Mouse (Mus musculus) skeletal muscle tissue, adult 2 months (tissue): Measurements from ENCODE around the gene Gucy2c.
A peak's percentile ranks its signal among the peaks of the same experiment; 100 is the strongest.

ENCODE experiments used
- DNase-seq: peaks from one replicate; pipeline ENCODE4 v3.0.0-alpha.2; 2012; ENCODE audit warnings: low read depth, low spot score

The Gucy2c gene

GRCm38 (mm10) chr6:136669274-136669673, 112.3 kb downstream of the Gucy2c start:
- no peak for DNase-seq

GRCm38 (mm10) chr6:136668266-136668986, 113.1 kb downstream of the Gucy2c start:
- no peak for DNase-seq

- no peak for DNase-seq
Measured at GRCm38 (mm10) chr6:136662063-136662462, 119.5 kb downstream of the Gucy2c start.

- peak; percentile 75 for DNase-seq
Measured at GRCm38 (mm10) chr6:136661706-136662016, 119.9 kb downstream of the Gucy2c start, which contains the start of gene Plbd1. Gene Plbd1, minus strand, starts transcription at chr6:136661928.

- DNase-seq, result no peak
Measured at GRCm38 (mm10) chr6:136660831-136661705, 120.5 kb downstream of the Gucy2c start.

GRCm38 (mm10) chr6:136659226-136659625, 122.3 kb downstream of the Gucy2c start:
- no peak for DNase-seq

- no peak for DNase-seq
Measured at GRCm38 (mm10) chr6:136658303-136658702, 123.3 kb downstream of the Gucy2c start.

- DNase-seq, result no peak
Measured at GRCm38 (mm10) chr6:136655786-136656185, 125.8 kb downstream of the Gucy2c start.

GRCm38 (mm10) chr6:136654470-136654869, 127.1 kb downstream of the Gucy2c start:
- no peak for DNase-seq

GRCm38 (mm10) chr6:136653331-136653730, 128.2 kb downstream of the Gucy2c start:
- no peak for DNase-seq

- no peak for DNase-seq
Measured at GRCm38 (mm10) chr6:136650664-136651063, 130.9 kb downstream of the Gucy2c start.

GRCm38 (mm10) chr6:136647455-136647861, 134.1 kb downstream of the Gucy2c start:
- no peak for DNase-seq
